Mouse (Mus musculus) 3134 (cell line): ENCODE data around the gene Plxna2.
A peak's percentile ranks its signal among the peaks of the same experiment; 100 is the strongest.

Source experiments
- DNase-seq: peaks from one replicate; pipeline ENCODE4 v3.0.0-alpha.2; 2011; ENCODE audit warnings: low spot score; ENCODE audit not compliant: insufficient read length; ENCODE audit errors: extremely low read depth

Plxna2 gene

GRCm38 (mm10) chr1:194622174-194622573 is 4.2 kb downstream of the Plxna2 start:
- DNase-seq: no peak

- no peak for DNase-seq
Measured at GRCm38 (mm10) chr1:194622677-194623076, 4.7 kb downstream of the Plxna2 start.

- no peak for DNase-seq
Measured at GRCm38 (mm10) chr1:194623641-194624040, 5.6 kb downstream of the Plxna2 start.

GRCm38 (mm10) chr1:194624411-194624810 is 6.4 kb downstream of the Plxna2 start:
- peak; percentile 22 for DNase-seq

GRCm38 (mm10) chr1:194624973-194625372 is 7.0 kb downstream of the Plxna2 start:
- no peak for DNase-seq

- peak; percentile 55 for DNase-seq
Measured at GRCm38 (mm10) chr1:194626109-194626508, 8.1 kb downstream of the Plxna2 start.

GRCm38 (mm10) chr1:194627286-194627685 is 9.3 kb downstream of the Plxna2 start:
- no peak for DNase-seq

GRCm38 (mm10) chr1:194629135-194629689 is 11.2 kb downstream of the Plxna2 start:
- no peak for DNase-seq

GRCm38 (mm10) chr1:194630498-194631056 is 12.6 kb downstream of the Plxna2 start:
- no peak for DNase-seq

- DNase-seq: no peak
Measured at GRCm38 (mm10) chr1:194631574-194631973, 13.6 kb downstream of the Plxna2 start.

- no peak for DNase-seq
Measured at GRCm38 (mm10) chr1:194632029-194632428, 14.0 kb downstream of the Plxna2 start.

GRCm38 (mm10) chr1:194635411-194635810 is 17.4 kb downstream of the Plxna2 start:
- no peak for DNase-seq

- DNase-seq: no peak
Measured at GRCm38 (mm10) chr1:194635942-194636341, 17.9 kb downstream of the Plxna2 start.

- DNase-seq: no peak
Measured at GRCm38 (mm10) chr1:194637391-194638304, 19.6 kb downstream of the Plxna2 start.

GRCm38 (mm10) chr1:194641601-194642301 is 23.7 kb downstream of the Plxna2 start:
- DNase-seq: no peak

- no peak for DNase-seq
Measured at GRCm38 (mm10) chr1:194642302-194642787, 24.3 kb downstream of the Plxna2 start.

GRCm38 (mm10) chr1:194643930-194644329 is 25.9 kb downstream of the Plxna2 start:
- DNase-seq: no peak

- no peak for DNase-seq
Measured at GRCm38 (mm10) chr1:194645898-194646297, 27.9 kb downstream of the Plxna2 start.

GRCm38 (mm10) chr1:194650076-194650475 is 32.1 kb downstream of the Plxna2 start:
- no peak for DNase-seq

- DNase-seq: no peak
Measured at GRCm38 (mm10) chr1:194650566-194650965, 32.5 kb downstream of the Plxna2 start.

- peak; percentile 12 for DNase-seq
Measured at GRCm38 (mm10) chr1:194651987-194652386, 34.0 kb downstream of the Plxna2 start.
